Mouse (Mus musculus) left cerebral cortex, adult 2 months (tissue): ENCODE results near the gene Vps53. TPM values are rescaled to one million over a fixed set of nuclear protein-coding genes. Genes with fewer than 3 reads are reported as not detected.
"Not testable (repeated sequence)": the region's sequence is repeated elsewhere in the genome, so short reads cannot be mapped to it uniquely, and the experiment has no call there.

Source experiments
- DNase-seq, 2 experiments: peaks; one replicate each; pipeline ENCODE4 v3.0.0; 2021 to 2022; ENCODE audit warnings: low spot score in 2 of 2, mixed read lengths in 1 of 2; ENCODE audit errors: extremely low spot score in 1 of 2
- H3K27ac ChIP-seq: fragments of 200-600 bp; 2 replicates; pipeline ENCODE4 v1.8.1; 2022
- H3K4me3 ChIP-seq: fragments of 200-600 bp; 2 replicates; pipeline ENCODE4 v1.8.1; 2022
- CTCF ChIP-seq: fragments of 200-600 bp; IDR thresholded peaks from 2 replicates; pipeline ENCODE4 v1.8.1; 2022; ENCODE audit warnings: antibody characterized with exemption, mild to moderate bottlenecking, moderate library complexity
- intact Hi-C: fragments of 180-260 bp; cut with DNase I; formaldehyde crosslinking; loops from one replicate; pipeline ENCODE4 v1.15.1; 2025
- total RNA-seq, 2 experiments: library from RNA; stranded (reverse); gene quantifications; 2 replicates each; pipeline ENCODE4 v1.2.3; 2021

Gene Vps53
- total RNA-seq, 2 experiments from 2014 or later, result 85.1 to 85.3 TPM

DNA sequence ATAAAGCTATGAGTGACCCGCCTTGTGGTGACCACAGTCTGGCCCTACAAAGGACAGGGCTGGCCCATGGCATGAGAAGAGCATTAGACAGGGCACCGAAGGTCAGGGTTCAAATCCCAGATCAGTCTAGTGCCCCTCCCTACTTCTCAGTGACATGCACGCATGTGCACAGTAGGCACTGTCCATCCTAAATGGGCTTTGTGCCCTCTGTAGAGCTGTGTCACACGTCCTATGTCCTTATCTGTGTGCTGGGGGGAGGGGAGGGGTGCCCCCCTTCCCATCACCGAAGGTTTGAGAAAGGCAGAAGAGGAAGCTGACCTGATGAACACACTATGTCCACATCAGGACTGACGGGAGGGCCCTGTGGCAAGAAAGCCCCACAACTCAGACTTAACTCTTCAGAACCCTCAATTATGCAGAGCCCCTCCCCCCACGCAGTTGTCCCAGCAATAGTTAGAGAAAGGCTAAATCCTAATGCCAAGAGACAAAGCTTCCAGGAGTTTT lies 154.3 kb downstream of the Vps53 start:
- no peak for TF ChIP-seq CTCF
- H3K27ac ChIP-seq, result no peak overlapping the region
- intact Hi-C loops, result no loop called here
- no peak overlapping the region for H3K4me3 ChIP-seq
- DNase-seq, result no peak

DNA sequence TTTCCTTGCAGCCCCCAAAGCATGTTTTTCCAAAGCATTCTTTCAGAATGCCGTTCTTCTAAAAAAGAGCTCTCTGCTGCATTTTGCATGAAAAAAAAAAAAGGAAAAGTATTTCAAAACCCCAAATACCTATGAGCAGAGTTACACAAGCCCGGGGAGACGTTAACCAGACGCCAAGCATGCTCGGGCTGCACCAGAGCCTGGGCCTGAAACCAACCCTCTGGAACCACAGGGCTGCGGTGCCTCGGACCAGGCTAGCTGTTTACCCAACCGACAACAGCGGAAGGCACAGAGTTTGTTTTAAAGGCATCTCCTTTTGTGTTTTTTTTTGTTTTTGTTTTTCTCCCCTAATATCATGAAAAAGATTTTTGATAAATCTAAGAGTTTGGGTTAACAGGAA lies 158.5 kb downstream of the Vps53 start:
- Histone ChIP-seq H3K4me3 (no peak overlapping the region), H3K27ac (no peak overlapping the region)
- intact Hi-C loops, result no loop called here
- DNase-seq, result no peak
- TF ChIP-seq CTCF, result no peak

DNA sequence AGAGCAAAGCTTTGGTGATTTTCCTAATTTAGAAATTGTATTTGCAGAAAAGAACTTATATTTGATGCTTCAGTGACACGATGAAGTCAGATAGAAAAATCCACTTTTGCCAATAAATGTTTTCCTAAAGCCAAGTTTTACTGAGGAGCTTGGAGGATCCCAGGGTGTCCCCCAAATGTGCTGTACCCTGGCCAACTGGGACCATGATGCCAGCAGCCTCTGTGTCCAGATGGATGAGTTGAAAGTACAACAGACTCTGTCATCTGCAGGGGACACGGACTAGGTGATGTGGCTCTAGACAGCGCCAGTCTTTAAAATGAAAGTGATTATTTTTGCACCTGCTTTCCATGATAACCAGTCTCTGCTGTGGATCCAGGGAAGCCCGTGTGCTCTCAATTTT lies 159.6 kb downstream of the Vps53 start:
- no peak for DNase-seq
- no peak for TF ChIP-seq CTCF
- intact Hi-C loops, result no loop called here
- H3K4me3 ChIP-seq, result no peak overlapping the region
- no peak overlapping the region for H3K27ac ChIP-seq

DNA sequence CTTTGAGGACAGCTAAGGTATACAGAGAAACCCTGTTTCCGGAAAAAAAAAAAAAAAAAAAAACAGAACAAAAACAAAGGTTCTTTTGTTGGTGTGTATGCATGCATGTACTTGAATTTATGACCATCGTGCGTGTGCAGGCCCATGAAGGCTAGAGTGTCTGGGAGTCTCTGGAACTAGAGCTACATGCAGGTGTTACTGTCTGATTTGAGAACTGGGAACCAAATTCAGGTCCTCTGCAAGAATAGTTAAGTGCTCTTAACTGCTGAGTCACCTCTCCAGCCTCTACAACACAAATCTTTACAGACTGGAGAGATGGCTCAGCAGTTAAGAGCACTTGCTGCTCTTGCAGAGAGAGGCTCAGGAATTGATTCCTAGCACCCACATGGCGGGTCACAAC lies 163.6 kb downstream of the Vps53 start:
- H3K4me3 ChIP-seq, result no peak overlapping the region
- TF ChIP-seq CTCF, result no peak
- DNase-seq, result no peak
- intact Hi-C loops, result no loop called here
- H3K27ac ChIP-seq, result no peak overlapping the region

DNA sequence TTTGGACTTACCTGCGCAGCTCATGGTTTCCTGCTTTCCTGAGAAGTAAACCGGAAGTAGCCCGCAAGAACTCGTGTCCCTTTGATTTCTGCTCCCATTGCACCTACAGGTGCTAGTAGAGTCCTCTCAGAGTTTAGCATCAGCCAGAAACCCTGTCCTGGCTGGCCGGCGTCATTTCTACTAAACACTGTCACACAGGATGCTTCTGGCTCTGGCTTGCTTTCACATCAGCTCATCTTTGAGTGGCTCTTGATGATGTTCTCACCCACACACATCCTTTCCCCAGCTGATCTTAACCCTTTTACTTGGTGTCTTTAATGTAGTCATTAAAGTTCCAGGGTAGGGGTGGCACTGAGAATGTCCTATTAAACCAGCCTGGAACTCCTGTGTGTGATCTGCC lies 164.2 kb downstream of the Vps53 start:
- H3K27ac ChIP-seq, result no peak overlapping the region
- H3K4me3 ChIP-seq, result no peak overlapping the region
- intact Hi-C loops, result no loop called here
- DNase-seq, result no peak
- no peak for TF ChIP-seq CTCF

DNA sequence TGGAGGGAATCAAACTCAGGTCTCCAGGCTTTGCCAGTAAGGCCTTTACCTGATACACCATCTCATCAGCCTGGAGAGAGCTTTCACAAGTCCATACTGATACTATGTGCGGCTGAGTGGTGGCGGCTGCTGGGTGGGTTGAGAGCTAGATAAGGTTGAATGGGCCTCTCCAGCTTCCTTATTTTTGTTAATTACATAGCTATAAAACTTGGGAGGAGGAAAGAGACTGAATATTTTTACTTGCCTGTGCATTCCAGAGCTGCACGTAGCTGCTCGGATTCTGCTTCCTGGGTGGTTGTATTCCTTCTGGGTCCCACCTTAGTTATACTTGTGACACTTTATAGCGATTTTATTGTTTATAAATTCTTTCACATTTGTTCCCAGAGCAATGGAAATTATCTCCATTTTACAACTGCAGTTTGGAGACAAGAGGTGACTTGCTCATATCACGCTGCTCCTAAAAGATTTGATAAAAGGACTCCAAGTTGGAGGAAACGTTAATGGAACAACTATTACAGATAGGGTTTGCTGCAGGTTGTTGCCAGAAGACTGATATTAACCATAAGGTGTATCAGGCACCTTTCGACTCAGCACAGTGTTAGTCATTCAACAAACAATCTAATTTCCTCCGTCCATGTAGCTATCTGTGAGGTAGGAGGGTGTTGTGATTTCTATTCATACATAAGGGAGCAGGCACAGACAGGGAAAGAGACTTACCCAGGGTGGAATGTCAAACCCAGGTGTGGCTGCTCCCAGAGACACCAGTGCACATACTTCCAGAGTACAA lies 168.4 kb downstream of the Vps53 start:
- no peak for TF ChIP-seq CTCF
- intact Hi-C loops, result no loop called here
- no peak for DNase-seq
- Histone ChIP-seq H3K4me3 (no peak overlapping the region), H3K27ac (no peak overlapping the region)

DNA sequence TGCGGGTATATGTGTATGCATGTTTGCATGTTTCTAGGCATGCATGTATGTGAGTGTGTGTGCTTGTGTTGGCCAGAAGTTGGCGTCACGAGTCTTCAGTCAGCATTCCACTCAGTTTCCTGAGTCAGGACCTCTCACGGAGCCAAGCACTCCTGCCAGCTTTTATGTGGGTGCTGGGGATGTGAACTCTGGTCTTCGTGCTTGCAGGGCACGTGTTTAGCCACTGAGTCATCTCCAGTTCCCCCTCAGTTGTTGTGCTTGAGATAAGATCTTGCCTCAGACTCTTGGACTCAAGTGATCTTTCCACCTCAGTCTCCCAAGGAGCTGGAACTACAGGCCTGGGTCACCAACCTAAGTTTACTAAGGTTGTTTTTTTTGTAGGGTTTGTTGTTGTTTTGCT lies 170.3 kb downstream of the Vps53 start:
- DNase-seq, result no peak
- no peak overlapping the region for H3K27ac ChIP-seq
- no peak for TF ChIP-seq CTCF
- H3K4me3 ChIP-seq, result no peak overlapping the region
- intact Hi-C loops, result loop anchor here (10.0 kb wide), 1 partner anchor 156 kb away; no protein-coding TSS in a partner anchor

DNA sequence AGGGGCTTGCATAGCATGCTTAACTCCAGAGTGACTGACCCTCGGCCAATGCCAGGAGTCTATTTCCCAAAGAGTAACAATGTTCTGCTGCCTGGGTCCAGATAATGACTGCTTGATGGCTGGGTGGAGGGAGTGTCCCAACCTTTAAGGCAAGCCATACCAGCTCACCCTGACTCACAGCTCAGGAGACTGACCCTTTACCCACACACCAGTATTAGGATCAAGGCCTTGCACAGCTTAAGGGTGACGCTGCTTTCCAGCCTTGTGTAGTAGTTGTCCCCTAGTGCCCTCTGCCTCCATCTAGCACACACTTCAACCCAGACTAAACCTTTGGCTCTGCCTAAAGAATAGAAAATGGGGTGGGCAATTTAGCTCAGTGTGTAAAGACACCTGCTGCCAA lies 171.3 kb downstream of the Vps53 start:
- intact Hi-C loops, result loop anchor here (10.0 kb wide), 1 partner anchor 157 kb away; no protein-coding TSS in a partner anchor
- DNase-seq, result no peak
- no peak overlapping the region for H3K4me3 ChIP-seq
- H3K27ac ChIP-seq, result no peak overlapping the region
- no peak for TF ChIP-seq CTCF

DNA sequence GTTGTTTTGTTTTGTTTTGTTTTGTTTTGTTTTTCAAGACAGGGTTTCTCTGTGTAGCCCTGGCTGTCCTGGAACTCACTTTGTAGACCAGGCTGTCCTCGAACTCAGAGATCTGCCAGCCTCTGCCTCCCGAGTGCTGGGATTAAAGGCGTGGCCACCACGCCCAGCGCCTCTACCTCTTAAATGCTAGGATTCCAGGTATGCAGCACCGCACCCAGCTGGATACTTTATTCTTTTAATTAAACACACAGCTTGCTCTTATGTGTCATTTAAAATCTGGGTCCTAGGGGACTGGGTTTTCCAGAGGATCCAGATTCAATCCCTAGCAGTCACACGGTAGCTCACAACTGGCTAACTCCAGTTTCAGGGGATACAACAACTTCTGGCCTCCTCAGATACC lies 175.2 kb downstream of the Vps53 start:
- DNase-seq, H3K4me3 ChIP-seq, H3K27ac ChIP-seq: not testable (repeated sequence)
- intact Hi-C loops, result loop anchor here (10.0 kb wide), 1 partner anchor 161 kb away; no protein-coding TSS in a partner anchor

DNA sequence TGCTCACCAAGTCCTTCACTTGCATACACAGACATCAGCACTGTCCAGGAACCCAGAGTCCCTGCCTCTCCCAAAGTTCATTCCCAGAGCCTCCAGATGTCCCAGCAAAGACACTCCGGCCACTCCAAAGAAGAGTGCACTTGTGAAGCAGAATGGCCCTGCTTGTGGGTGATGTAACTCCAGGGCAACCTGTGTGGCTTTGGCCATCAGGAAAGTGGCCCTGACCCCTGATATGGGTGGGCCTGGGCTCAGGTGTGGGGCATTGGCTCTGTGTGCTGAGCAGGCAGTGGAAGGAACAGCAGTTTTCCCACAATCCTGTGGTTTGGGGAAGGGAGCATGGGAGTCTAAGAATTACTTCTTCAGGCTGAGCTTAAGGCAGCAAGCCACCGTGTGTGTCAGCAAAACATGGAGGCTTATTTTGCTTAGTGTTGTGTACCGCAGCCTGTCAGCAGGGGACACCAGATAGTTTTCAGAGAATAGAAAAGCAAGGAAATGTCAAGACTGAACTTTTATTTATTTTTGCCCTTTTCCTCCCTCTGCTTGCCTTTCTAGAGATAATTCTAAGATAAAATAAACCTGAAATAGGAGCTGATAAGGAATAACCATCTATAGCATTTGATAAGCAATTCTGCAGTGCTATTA lies 178.1 kb downstream of the Vps53 start:
- peak; percentile 36 for TF ChIP-seq CTCF
- no peak overlapping the region for H3K27ac ChIP-seq
- intact Hi-C loops, result loop anchor here (10.0 kb wide), 1 partner anchor 163 kb away; no protein-coding TSS in a partner anchor
- H3K4me3 ChIP-seq, result no peak overlapping the region
- no peak for DNase-seq

DNA sequence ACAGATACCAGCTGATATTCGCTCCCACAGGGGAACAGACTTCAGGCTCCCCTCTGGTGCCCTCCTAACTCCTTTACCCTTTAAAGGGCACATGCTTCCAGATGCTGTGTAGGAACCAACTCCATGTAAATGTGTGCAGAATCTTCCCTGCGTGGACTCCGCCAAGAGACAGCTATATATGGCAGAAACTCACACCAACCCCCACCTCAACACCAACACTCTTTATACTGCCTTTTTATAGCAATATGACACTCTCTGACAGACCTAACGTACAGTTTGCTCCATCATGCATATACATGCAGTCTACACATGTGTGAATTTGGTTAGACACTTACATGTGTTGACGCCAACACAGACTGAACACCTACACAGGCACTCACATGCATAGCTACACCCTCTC lies 178.7 kb downstream of the Vps53 start:
- no peak for TF ChIP-seq CTCF
- intact Hi-C loops, result loop anchor here (10.0 kb wide), 1 partner anchor 164 kb away; no protein-coding TSS in a partner anchor
- Histone ChIP-seq H3K4me3 (no peak overlapping the region), H3K27ac (no peak overlapping the region)
- DNase-seq, result no peak

DNA sequence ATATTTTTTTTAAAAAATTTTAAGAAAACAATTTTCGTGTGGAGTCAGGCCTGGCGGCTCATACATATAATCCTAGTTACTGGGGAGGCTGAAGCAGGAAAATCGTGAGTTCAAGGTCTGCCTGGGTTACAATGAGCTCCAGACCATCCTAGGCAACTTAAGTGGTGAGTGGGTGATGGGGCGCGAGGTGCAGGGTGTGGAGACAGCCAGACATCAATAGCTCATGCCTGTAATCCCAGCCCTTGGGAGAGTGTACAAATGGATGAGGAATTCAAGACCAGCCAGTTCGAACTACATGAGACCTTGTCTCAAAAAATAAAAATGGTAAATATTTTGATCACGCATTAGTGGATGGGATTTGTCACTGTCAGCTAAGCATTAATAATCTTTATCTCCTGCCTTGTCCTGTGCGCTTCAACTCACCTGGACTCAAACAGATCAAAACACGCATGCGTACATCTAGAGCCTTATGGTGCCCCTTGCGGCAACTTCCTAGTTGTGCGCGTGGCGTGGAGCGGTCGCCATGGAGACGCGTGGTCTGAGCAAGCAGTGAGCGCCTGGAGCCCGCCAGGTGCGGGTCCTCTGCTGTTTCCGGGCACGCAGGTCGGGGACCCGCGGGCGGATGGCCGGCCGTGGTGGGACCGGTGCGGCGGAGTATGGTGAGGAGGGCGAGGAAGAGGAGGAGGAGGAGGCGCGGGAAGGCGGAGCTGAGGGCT lies 179.8 kb downstream of the Vps53 start, which contains the start of gene 1700016K19Rik:
Gene 1700016K19Rik, plus strand, starts transcription at position 473 of the 716 bp plus-strand sequence.
- DNase-seq, result peak; percentile 80 to 83
- peak within 1 kb of the TSS; percentile 58 for H3K4me3 ChIP-seq
- H3K27ac ChIP-seq, result 0 out of 2 replicates have a peak within 1 kb of the TSS, but pooled peaks have one; percentile 17
- TF ChIP-seq CTCF, result peak; percentile 67
- intact Hi-C loops, result loop anchor here (10.0 kb wide), 1 partner anchor 165 kb away; no protein-coding TSS in a partner anchor

Other genes starting within 250 kb of the Vps53 start
- gene Rph3al, start 241.2 kb downstream of the Vps53 start, total RNA-seq, result 1 to 10 TPM; 2.3 to 2.7 TPM
- 1 to 10 TPM; 2.7 to 3.9 TPM for gene 1700016K19Rik, start 179.7 kb downstream of the Vps53 start, total RNA-seq
- gene Rflnb, start 151.9 kb downstream of the Vps53 start, total RNA-seq, result 1 to 10 TPM; 8.5 to 9.7 TPM
- 10 to 100 TPM; 15.9 to 17.3 TPM for gene Fam57a, start within 50 bp of the Vps53 start, total RNA-seq
- gene Dbil5, start 38.0 kb upstream of the Vps53 start, total RNA-seq, result 1 to 10 TPM; 1.5 to 2.2 TPM
- gene Gemin4, start 38.0 kb upstream of the Vps53 start, total RNA-seq, result 1 to 10 TPM; 2.6 to 6.8 TPM
- 10 to 100 TPM; 16.6 to 19.7 TPM for gene Mrm3, start 64.1 kb upstream of the Vps53 start, total RNA-seq
- gene Glod4, start 64.1 kb upstream of the Vps53 start, total RNA-seq, result 10 to 100 TPM; 48.1 to 58.1 TPM
- 10 to 100 TPM; 11.2 TPM for gene Nxn, start 219.5 kb upstream of the Vps53 start, total RNA-seq
- gene Timm22, start 227.3 kb upstream of the Vps53 start, total RNA-seq, result 10 to 100 TPM; 30.3 to 38.8 TPM